Mouse (Mus musculus): Measurements from ENCODE around the gene Trpc4ap. TPM values are rescaled to one million over a fixed set of nuclear protein-coding genes. Genes with fewer than 3 reads are reported as not detected.
"Not testable (repeated sequence)": the region's sequence is repeated elsewhere in the genome, so short reads cannot be mapped to it uniquely, and the experiment has no call there.

Trpc4ap gene
- total and polyA plus RNA-seq, 3 experiments: 57.4 to 110 (median 80.5) TPM

GRCm38 (mm10) chr2:155717082-155717990 is 25.2 kb upstream of the Trpc4ap start:
- DNase-seq (ENCODE audit: low spot score): no peak
- TF ChIP-seq GATA1 (IDR thresholded peaks at IDR 0.05; ENCODE audit: borderline replicate concordance, low read length): no peak
- TF ChIP-seq CTCF (IDR thresholded peaks at IDR 0.05; ENCODE audit: low read depth, low read length): no peak
- TF ChIP-seq TAL1 (conservative IDR thresholded peaks at IDR 0.05; ENCODE audit: low read depth, low read length): no peak
- TF ChIP-seq GATA2 (IDR thresholded peaks at IDR 0.05; ENCODE audit: borderline replicate concordance, low read depth, low read length): no peak
- no peak for TF ChIP-seq POLR2AphosphoS5 (IDR thresholded peaks at IDR 0.05; ENCODE audit: insufficient replicate concordance, low read depth, low read length)
- no peaks in the 10 kb centered on the region for H3K27me3 ChIP-seq (ENCODE audit: insufficient read depth, low read length)
- H3K36me3 ChIP-seq (replicated peaks): peaks cover 91% of the 10 kb centered on the region
- H3K4me1 ChIP-seq (ENCODE audit: insufficient read depth, low read depth, low read length): 0 out of 2 replicates have a peak, but pooled peaks cover 4% of the 10 kb centered on the region
- no peak for ATAC-seq (ENCODE audit: extremely low read depth, insufficient number of reproducible peaks, low FRiP score, poor library complexity, severe bottlenecking)
- H3K9me3 ChIP-seq (replicated peaks): no peaks in the 10 kb centered on the region
- H3K4me3 ChIP-seq (ENCODE audit: low read depth, low read length): no peak overlapping the region

GRCm38 (mm10) chr2:155710557-155710956 is 18.4 kb upstream of the Trpc4ap start:
- H3K4me3 ChIP-seq (ENCODE audit: low read depth, low read length): no peak overlapping the region
- no peak for TF ChIP-seq POLR2AphosphoS5 (IDR thresholded peaks at IDR 0.05; ENCODE audit: insufficient replicate concordance, low read depth, low read length)
- no peak for TF ChIP-seq TAL1 (conservative IDR thresholded peaks at IDR 0.05; ENCODE audit: low read depth, low read length)
- no peak for TF ChIP-seq GATA1 (IDR thresholded peaks at IDR 0.05; ENCODE audit: borderline replicate concordance, low read length)
- TF ChIP-seq CTCF (IDR thresholded peaks at IDR 0.05; ENCODE audit: low read depth, low read length): no peak
- no peak for TF ChIP-seq GATA2 (IDR thresholded peaks at IDR 0.05; ENCODE audit: borderline replicate concordance, low read depth, low read length)
- H3K9me3 ChIP-seq (replicated peaks): no peaks in the 10 kb centered on the region
- H3K4me1 ChIP-seq (ENCODE audit: insufficient read depth, low read depth, low read length): no peaks in the 10 kb centered on the region; the same call in 1 of the 2 replicates
- ATAC-seq (ENCODE audit: extremely low read depth, insufficient number of reproducible peaks, low FRiP score, poor library complexity, severe bottlenecking) (no peak), DNase-seq (ENCODE audit: low spot score) (no peak)
- H3K36me3 ChIP-seq (replicated peaks): peaks cover 87% of the 10 kb centered on the region
- H3K27me3 ChIP-seq (ENCODE audit: insufficient read depth, low read length): no peaks in the 10 kb centered on the region

- TF ChIP-seq GATA2 (IDR thresholded peaks at IDR 0.05; ENCODE audit: borderline replicate concordance, low read depth, low read length) (no peak), CTCF (IDR thresholded peaks at IDR 0.05; ENCODE audit: low read depth, low read length) (no peak), GATA1 (IDR thresholded peaks at IDR 0.05; ENCODE audit: borderline replicate concordance, low read length) (no peak), TAL1 (conservative IDR thresholded peaks at IDR 0.05; ENCODE audit: low read depth, low read length) (no peak), POLR2AphosphoS5 (IDR thresholded peaks at IDR 0.05; ENCODE audit: insufficient replicate concordance, low read depth, low read length) (no peak)
- Histone ChIP-seq H3K4me1 (ENCODE audit: insufficient read depth, low read depth, low read length) (no peaks in the 10 kb centered on the region; the same call in 1 of the 2 replicates), H3K27me3 (ENCODE audit: insufficient read depth, low read length) (no peaks in the 10 kb centered on the region), H3K36me3 (replicated peaks) (peaks cover 85% of the 10 kb centered on the region), H3K4me3 (ENCODE audit: low read depth, low read length) (no peak overlapping the region), H3K9me3 (replicated peaks) (no peaks in the 10 kb centered on the region)
- ATAC-seq (ENCODE audit: extremely low read depth, insufficient number of reproducible peaks, low FRiP score, poor library complexity, severe bottlenecking) (no peak), DNase-seq (ENCODE audit: low spot score) (no peak)
Observed at GRCm38 (mm10) chr2:155707251-155707650, 15.1 kb upstream of the Trpc4ap start.

GRCm38 (mm10) chr2:155703630-155704029 is 11.4 kb upstream of the Trpc4ap start:
- H3K36me3 ChIP-seq (replicated peaks): peaks cover 67% of the 10 kb centered on the region
- no peak for ATAC-seq (ENCODE audit: extremely low read depth, insufficient number of reproducible peaks, low FRiP score, poor library complexity, severe bottlenecking)

GRCm38 (mm10) chr2:155701399-155701919 is 9.3 kb upstream of the Trpc4ap start:
- Histone ChIP-seq H3K4me3 (ENCODE audit: low read depth, low read length) (no peak overlapping the region), H3K36me3 (replicated peaks) (peaks cover 49% of the 10 kb centered on the region), H3K4me1 (ENCODE audit: insufficient read depth, low read depth, low read length) (peaks cover 3% of the 10 kb centered on the region), H3K9me3 (replicated peaks) (no peaks in the 10 kb centered on the region), H3K27me3 (ENCODE audit: insufficient read depth, low read length) (no peaks in the 10 kb centered on the region)
- TF ChIP-seq TAL1 (conservative IDR thresholded peaks at IDR 0.05; ENCODE audit: low read depth, low read length): no peak
- no peak for TF ChIP-seq CTCF (IDR thresholded peaks at IDR 0.05; ENCODE audit: low read depth, low read length)
- no peak for TF ChIP-seq GATA1 (IDR thresholded peaks at IDR 0.05; ENCODE audit: borderline replicate concordance, low read length)
- no peak for TF ChIP-seq GATA2 (IDR thresholded peaks at IDR 0.05; ENCODE audit: borderline replicate concordance, low read depth, low read length)
- TF ChIP-seq POLR2AphosphoS5 (IDR thresholded peaks at IDR 0.05; ENCODE audit: insufficient replicate concordance, low read depth, low read length): no peak
- no peak for DNase-seq (ENCODE audit: low spot score)
- no peak for ATAC-seq (ENCODE audit: extremely low read depth, insufficient number of reproducible peaks, low FRiP score, poor library complexity, severe bottlenecking)

More at GRCm38 (mm10) chr2:155703630-155704029, 11.4 kb upstream of the Trpc4ap start:
- no peak for DNase-seq (ENCODE audit: low spot score)
- no peaks in the 10 kb centered on the region for H3K9me3 ChIP-seq (replicated peaks)
- H3K4me3 ChIP-seq (ENCODE audit: low read depth, low read length): no peak overlapping the region
- TF ChIP-seq GATA1 (IDR thresholded peaks at IDR 0.05; ENCODE audit: borderline replicate concordance, low read length) (no peak), CTCF (IDR thresholded peaks at IDR 0.05; ENCODE audit: low read depth, low read length) (no peak), POLR2AphosphoS5 (IDR thresholded peaks at IDR 0.05; ENCODE audit: insufficient replicate concordance, low read depth, low read length) (no peak), GATA2 (IDR thresholded peaks at IDR 0.05; ENCODE audit: borderline replicate concordance, low read depth, low read length) (no peak), TAL1 (conservative IDR thresholded peaks at IDR 0.05; ENCODE audit: low read depth, low read length) (no peak)
- no peaks in the 10 kb centered on the region for H3K27me3 ChIP-seq (ENCODE audit: insufficient read depth, low read length)
- H3K4me1 ChIP-seq (ENCODE audit: insufficient read depth, low read depth, low read length): no peaks in the 10 kb centered on the region

GRCm38 (mm10) chr2:155698443-155698842 is 6.3 kb upstream of the Trpc4ap start:
- H3K4me3 ChIP-seq (ENCODE audit: low read depth, low read length): not testable (repeated sequence)

More at GRCm38 (mm10) chr2:155698443-155698842, 6.3 kb upstream of the Trpc4ap start:
- H3K9me3 ChIP-seq (replicated peaks); ATAC-seq (ENCODE audit: extremely low read depth, insufficient number of reproducible peaks, low FRiP score, poor library complexity, severe bottlenecking); DNase-seq (ENCODE audit: low spot score); H3K27me3 ChIP-seq (ENCODE audit: insufficient read depth, low read length): not testable (repeated sequence)
- Histone ChIP-seq H3K4me1 (ENCODE audit: insufficient read depth, low read depth, low read length) (peaks cover 18% of the 10 kb centered on the region), H3K36me3 (replicated peaks) (peaks cover 24% of the 10 kb centered on the region)

All from G1E (cell line).